Mouse (Mus musculus): ENCODE data around the gene Rhag. TPM values are rescaled to one million over a fixed set of nuclear protein-coding genes. Genes with fewer than 3 reads are reported as not detected.

Rhag gene
- polyA plus RNA-seq, 1 experiment, result not detected

- TF ChIP-seq CTCF (IDR thresholded peaks at IDR 0.05; ENCODE audit: insufficient read depth, low read length) (no peak), POLR2A (IDR thresholded peaks at IDR 0.05; ENCODE audit: borderline replicate concordance, extremely low read depth, low read depth, low read length) (no peak)
- no peak for DNase-seq
- Histone ChIP-seq H3K4me1 (ENCODE audit: control insufficient read depth, insufficient read depth, low read length) (peaks cover 4% of the 10 kb centered on the region), H3K4me3 (replicated peaks; ENCODE audit: extremely low read depth, low read depth, low read length) (no peak overlapping the region)
- WGBS, result 94% methylated on average over 6 of the region's 6 CpGs
Observed at GRCm38 (mm10) chr17:40872626-40873025, 61.7 kb downstream of the Rhag start.

- no peak for DNase-seq
- 27% methylated on average over 2 of the region's 2 CpGs for WGBS
- TF ChIP-seq CTCF (IDR thresholded peaks at IDR 0.05; ENCODE audit: insufficient read depth, low read length), result no peak
- no peak for TF ChIP-seq POLR2A (IDR thresholded peaks at IDR 0.05; ENCODE audit: borderline replicate concordance, extremely low read depth, low read depth, low read length)
Observed at GRCm38 (mm10) chr17:40873582-40874011, 62.7 kb downstream of the Rhag start.

GRCm38 (mm10) chr17:40874701-40875100 is 63.8 kb downstream of the Rhag start:
- no peak for TF ChIP-seq CTCF (IDR thresholded peaks at IDR 0.05; ENCODE audit: insufficient read depth, low read length)
- no peak for TF ChIP-seq POLR2A (IDR thresholded peaks at IDR 0.05; ENCODE audit: borderline replicate concordance, extremely low read depth, low read depth, low read length)
- no peak overlapping the region for H3K4me3 ChIP-seq (replicated peaks; ENCODE audit: extremely low read depth, low read depth, low read length)
- DNase-seq, result no peak
- H3K4me1 ChIP-seq (ENCODE audit: control insufficient read depth, insufficient read depth, low read length), result peaks cover 14% of the 10 kb centered on the region
- 75% methylated on average over 3 of the region's 3 CpGs for WGBS

More at GRCm38 (mm10) chr17:40873582-40874011, 62.7 kb downstream of the Rhag start:
- H3K4me3 ChIP-seq (replicated peaks; ENCODE audit: extremely low read depth, low read depth, low read length), result no peak overlapping the region
- H3K4me1 ChIP-seq (ENCODE audit: control insufficient read depth, insufficient read depth, low read length), result peaks cover 12% of the 10 kb centered on the region

GRCm38 (mm10) chr17:40875568-40875967 is 64.6 kb downstream of the Rhag start:
- DNase-seq, result no peak
- TF ChIP-seq CTCF (IDR thresholded peaks at IDR 0.05; ENCODE audit: insufficient read depth, low read length) (no peak), POLR2A (IDR thresholded peaks at IDR 0.05; ENCODE audit: borderline replicate concordance, extremely low read depth, low read depth, low read length) (no peak)
- H3K4me3 ChIP-seq (replicated peaks; ENCODE audit: extremely low read depth, low read depth, low read length), result no peak overlapping the region
- peaks cover 14% of the 10 kb centered on the region for H3K4me1 ChIP-seq (ENCODE audit: control insufficient read depth, insufficient read depth, low read length)
- 78% methylated on average over 1 of the region's 1 CpGs for WGBS

- no peak for DNase-seq
- no peak overlapping the region for H3K4me3 ChIP-seq (replicated peaks; ENCODE audit: extremely low read depth, low read depth, low read length)
- H3K4me1 ChIP-seq (ENCODE audit: control insufficient read depth, insufficient read depth, low read length), result peaks cover 14% of the 10 kb centered on the region
- TF ChIP-seq POLR2A (IDR thresholded peaks at IDR 0.05; ENCODE audit: borderline replicate concordance, extremely low read depth, low read depth, low read length), result no peak
- WGBS, result 37% methylated on average over 3 of the region's 3 CpGs
Observed at GRCm38 (mm10) chr17:40877741-40878140, 66.8 kb downstream of the Rhag start.

- Histone ChIP-seq H3K4me1 (ENCODE audit: control insufficient read depth, insufficient read depth, low read length) (peaks cover 14% of the 10 kb centered on the region), H3K4me3 (replicated peaks; ENCODE audit: extremely low read depth, low read depth, low read length) (peak overlapping the region; percentile 71)
- no peak for TF ChIP-seq POLR2A (IDR thresholded peaks at IDR 0.05; ENCODE audit: borderline replicate concordance, extremely low read depth, low read depth, low read length)
- TF ChIP-seq CTCF (IDR thresholded peaks at IDR 0.05; ENCODE audit: insufficient read depth, low read length), result no peak
- WGBS, result 6% methylated on average over 6 of the region's 6 CpGs
- no peak for DNase-seq
Observed at GRCm38 (mm10) chr17:40879528-40879923, 68.6 kb downstream of the Rhag start.

GRCm38 (mm10) chr17:40879924-40880691 is 69.2 kb downstream of the Rhag start, which contains the start of gene 9130008F23Rik:
Gene 9130008F23Rik (minus strand): TSS chr17:40880559.
- peak; percentile 58 for DNase-seq
- WGBS, result under 1% methylated on average over 40 of the region's 40 CpGs
- H3K4me1 ChIP-seq (ENCODE audit: control insufficient read depth, insufficient read depth, low read length), result peaks cover 14% of the 10 kb centered on the region
- H3K4me3 ChIP-seq (replicated peaks; ENCODE audit: extremely low read depth, low read depth, low read length), result peak within 1 kb of the TSS; percentile 71
- TF ChIP-seq CTCF (IDR thresholded peaks at IDR 0.05; ENCODE audit: insufficient read depth, low read length), result no peak
- peak; percentile 62; the same call in 1 of the 2 replicates for TF ChIP-seq POLR2A (IDR thresholded peaks at IDR 0.05; ENCODE audit: borderline replicate concordance, extremely low read depth, low read depth, low read length)

GRCm38 (mm10) chr17:40882172-40882571 is 71.2 kb downstream of the Rhag start:
- no peak for TF ChIP-seq POLR2A (IDR thresholded peaks at IDR 0.05; ENCODE audit: borderline replicate concordance, extremely low read depth, low read depth, low read length)
- DNase-seq, result no peak
- H3K4me3 ChIP-seq (replicated peaks; ENCODE audit: extremely low read depth, low read depth, low read length), result no peak overlapping the region
- WGBS, result 88% methylated on average over 6 of the region's 6 CpGs
- peaks cover 14% of the 10 kb centered on the region for H3K4me1 ChIP-seq (ENCODE audit: control insufficient read depth, insufficient read depth, low read length)

GRCm38 (mm10) chr17:40885155-40885554 is 74.2 kb downstream of the Rhag start:
- no peaks in the 10 kb centered on the region for H3K4me1 ChIP-seq (ENCODE audit: control insufficient read depth, insufficient read depth, low read length)
- 67% methylated on average over 4 of the region's 4 CpGs for WGBS
- DNase-seq, result no peak
- TF ChIP-seq POLR2A (IDR thresholded peaks at IDR 0.05; ENCODE audit: borderline replicate concordance, extremely low read depth, low read depth, low read length) (no peak), CTCF (IDR thresholded peaks at IDR 0.05; ENCODE audit: insufficient read depth, low read length) (no peak)
- no peak overlapping the region for H3K4me3 ChIP-seq (replicated peaks; ENCODE audit: extremely low read depth, low read depth, low read length)

Data from lung, adult 2 months (tissue).